Mouse (Mus musculus) kidney, adult 2 months (tissue): ENCODE results near the gene Phactr1.

Experiments
- CTCF ChIP-seq: fragments of 200-500 bp; conservative IDR thresholded peaks from 2 replicates; pipeline ENCODE4 v1.5.1; 2011; ENCODE audit warnings: low read depth, mild to moderate bottlenecking, control low read depth, low read length, moderate library complexity, mixed read lengths; ENCODE audit not compliant: insufficient read depth, insufficient read length
- POLR2A ChIP-seq: fragments of 200-500 bp; IDR thresholded peaks from one replicate; pipeline ENCODE4 v1.6.1; 2011; ENCODE audit warnings: low read depth, low read length, control low read depth

DNA sequence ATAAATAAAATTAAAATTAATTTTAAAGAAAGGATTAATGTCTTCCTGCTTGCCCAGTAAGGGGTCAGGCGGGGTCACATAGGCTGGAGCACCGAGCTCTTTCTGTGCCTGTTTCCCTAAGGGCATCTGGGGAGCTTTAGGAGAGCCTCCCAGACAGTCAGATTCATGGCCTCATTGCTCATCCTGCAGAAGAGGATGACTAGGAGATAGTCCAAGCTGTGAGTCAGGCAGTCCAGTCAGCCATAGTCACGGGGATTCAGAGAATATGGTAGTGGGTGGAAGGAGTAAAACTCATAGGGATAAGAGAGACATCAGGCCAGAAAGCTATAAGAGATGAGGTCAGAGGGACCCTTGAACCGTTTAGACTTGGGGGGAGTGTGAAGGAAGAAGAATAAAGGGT is 362.3 kb downstream of the Phactr1 start:
- no peak for TF ChIP-seq CTCF
- no peak for TF ChIP-seq POLR2A
